Mouse (Mus musculus) kidney, adult 2 months (tissue): ENCODE measurements around the gene Ptma. TPM values are rescaled to one million over a fixed set of nuclear protein-coding genes. Genes with fewer than 3 reads are reported as not detected.
"Not testable (repeated sequence)": the region's sequence is repeated elsewhere in the genome, so short reads cannot be mapped to it uniquely, and the experiment has no call there.

ENCODE experiments used
- DNase-seq: peaks from one replicate; pipeline ENCODE4 v3.0.0; 2021
- H3K27ac ChIP-seq: fragments of 200-500 bp; 2 replicates; pipeline ENCODE4 v1.5.1; 2012; ENCODE audit warnings: low read depth, low read length, control low read depth, inconsistent platforms; ENCODE audit not compliant: insufficient read depth
- H3K27me3 ChIP-seq: fragments of 200-500 bp; replicated peaks from 2 replicates; pipeline ENCODE4 v1.6.1; 2012; ENCODE audit warnings: mild to moderate bottlenecking, moderate library complexity, low read length, inconsistent platforms; ENCODE audit not compliant: control insufficient read depth, insufficient read depth
- H3K36me3 ChIP-seq: fragments of 200-500 bp; 2 replicates; pipeline ENCODE4 v1.6.1; 2012; ENCODE audit warnings: mild to moderate bottlenecking, moderate library complexity, low read length, inconsistent platforms; ENCODE audit not compliant: control insufficient read depth, insufficient read depth
- H3K4me1 ChIP-seq: fragments of 200-500 bp; 2 replicates; pipeline ENCODE4 v1.6.1; 2011; ENCODE audit warnings: low read length; ENCODE audit not compliant: control insufficient read depth, insufficient read depth
- H3K4me3 ChIP-seq: fragments of 200-500 bp; 2 replicates; pipeline ENCODE4 v1.5.1; 2011; ENCODE audit warnings: mild to moderate bottlenecking, low read depth, low read length, control low read depth; ENCODE audit not compliant: insufficient read depth
- CTCF ChIP-seq: fragments of 200-500 bp; conservative IDR thresholded peaks from 2 replicates; pipeline ENCODE4 v1.5.1; 2011; ENCODE audit warnings: low read depth, mild to moderate bottlenecking, control low read depth, low read length, moderate library complexity, mixed read lengths; ENCODE audit not compliant: insufficient read depth, insufficient read length
- POLR2A ChIP-seq: fragments of 200-500 bp; IDR thresholded peaks from one replicate; pipeline ENCODE4 v1.6.1; 2011; ENCODE audit warnings: low read depth, low read length, control low read depth
- WGBS: fragments of 180-500 bp; shearing (Covaris S2); methylation state at CpG from one replicate; pipeline ENCODE4 v1.1.7; 2018; 5-methylcytosine and 5-hydroxymethylcytosine counted together
- polyA plus RNA-seq: library from polyadenylated mRNA; depleted of rRNA; stranded (reverse); fragments of >200 nt; gene quantifications from 2 replicates; pipeline ENCODE4 v1.2.3, GENCODE M21; 2012

Gene Ptma
- polyA plus RNA-seq, 1 experiment: 651 TPM

DNA sequence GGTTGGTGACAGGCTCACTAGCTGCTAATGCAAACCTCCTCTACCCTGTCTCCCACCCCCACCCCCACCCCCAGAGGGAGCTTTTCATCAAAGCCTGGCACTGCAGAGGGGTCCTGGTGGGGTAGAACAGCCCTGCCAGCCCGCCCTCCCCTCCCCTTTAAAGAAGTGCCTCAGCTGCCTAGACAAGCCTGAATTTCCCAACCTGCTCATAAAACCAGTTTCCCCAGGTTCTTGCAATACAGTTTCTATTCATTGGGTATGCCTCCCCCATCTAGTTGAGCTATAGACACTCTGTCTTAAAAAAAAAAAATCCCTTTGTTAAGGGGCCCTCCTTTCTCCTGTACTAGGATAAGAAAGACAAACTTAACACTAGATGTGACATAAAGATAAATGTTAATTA lies 43.8 kb upstream of the Ptma start:
- no peak overlapping the region for H3K4me3 ChIP-seq
- no peak overlapping the region for H3K27ac ChIP-seq
- TF ChIP-seq CTCF: no peak
- TF ChIP-seq POLR2A: no peak
- H3K27me3 ChIP-seq: no peaks in the 10 kb centered on the region
- DNase-seq: no peak
- 0 out of 2 replicates have a peak, but pooled peaks cover 3% of the 10 kb centered on the region for H3K4me1 ChIP-seq
- 83% methylated on average over 1 of the region's 1 CpGs for WGBS
- no peaks in the 10 kb centered on the region for H3K36me3 ChIP-seq

- Histone ChIP-seq H3K27me3 (no peaks in the 10 kb centered on the region), H3K4me3 (no peak overlapping the region), H3K36me3 (no peaks in the 10 kb centered on the region), H3K27ac (no peak overlapping the region), H3K4me1 (peaks cover 12% of the 10 kb centered on the region)
- no peak for DNase-seq
- 100% methylated on average over 1 of the region's 1 CpGs for WGBS
- no peak for TF ChIP-seq POLR2A
- TF ChIP-seq CTCF: no peak
These were observed 41.2 kb upstream of the Ptma start for GRCm38 (mm10) chr1:86485346-86485745.

- not testable (repeated sequence) for H3K36me3 ChIP-seq, DNase-seq, H3K27ac ChIP-seq, H3K27me3 ChIP-seq, H3K4me3 ChIP-seq
- peaks cover 15% of the 10 kb centered on the region for H3K4me1 ChIP-seq
- 94% methylated on average over 6 of the region's 6 CpGs for WGBS
These were observed 40.7 kb upstream of the Ptma start for GRCm38 (mm10) chr1:86485858-86486257.

DNA sequence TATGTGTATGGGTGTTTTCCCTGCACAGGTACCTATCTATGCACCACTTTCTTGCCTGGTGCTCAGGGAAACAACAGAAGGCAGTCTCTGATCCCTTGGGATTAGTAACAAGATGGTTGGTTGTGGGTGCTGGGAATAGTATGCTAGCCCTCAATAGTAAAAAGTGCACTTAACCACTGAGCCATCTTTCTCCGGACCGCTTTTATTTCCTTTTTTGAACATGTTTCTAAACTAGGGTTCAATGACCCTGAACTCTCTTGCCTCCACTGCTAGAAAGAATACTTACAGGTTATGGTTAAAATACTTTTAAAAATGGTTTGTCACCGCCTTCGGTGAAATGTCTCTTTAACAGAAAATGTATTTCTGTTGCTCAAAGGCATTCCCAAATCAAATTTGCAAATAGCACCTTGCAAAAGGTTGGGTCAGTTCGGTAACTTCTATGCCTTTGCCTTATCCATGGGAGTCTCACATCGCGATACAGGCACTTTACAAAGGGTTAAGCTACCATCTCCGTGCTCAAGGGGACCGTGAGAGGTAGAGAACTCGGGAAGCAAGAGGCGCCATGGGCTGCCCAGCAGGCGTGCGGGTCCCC lies 39.7 kb upstream of the Ptma start:
- no peaks in the 10 kb centered on the region for H3K27me3 ChIP-seq
- WGBS: 6% methylated on average over 13 of the region's 13 CpGs
- H3K36me3 ChIP-seq: no peaks in the 10 kb centered on the region
- peaks cover 20% of the 10 kb centered on the region for H3K4me1 ChIP-seq
- no peak for TF ChIP-seq POLR2A
- TF ChIP-seq CTCF: no peak
- no peak for DNase-seq
- H3K27ac ChIP-seq: peak overlapping the region; percentile 97
- peak overlapping the region; percentile 88 for H3K4me3 ChIP-seq

DNA sequence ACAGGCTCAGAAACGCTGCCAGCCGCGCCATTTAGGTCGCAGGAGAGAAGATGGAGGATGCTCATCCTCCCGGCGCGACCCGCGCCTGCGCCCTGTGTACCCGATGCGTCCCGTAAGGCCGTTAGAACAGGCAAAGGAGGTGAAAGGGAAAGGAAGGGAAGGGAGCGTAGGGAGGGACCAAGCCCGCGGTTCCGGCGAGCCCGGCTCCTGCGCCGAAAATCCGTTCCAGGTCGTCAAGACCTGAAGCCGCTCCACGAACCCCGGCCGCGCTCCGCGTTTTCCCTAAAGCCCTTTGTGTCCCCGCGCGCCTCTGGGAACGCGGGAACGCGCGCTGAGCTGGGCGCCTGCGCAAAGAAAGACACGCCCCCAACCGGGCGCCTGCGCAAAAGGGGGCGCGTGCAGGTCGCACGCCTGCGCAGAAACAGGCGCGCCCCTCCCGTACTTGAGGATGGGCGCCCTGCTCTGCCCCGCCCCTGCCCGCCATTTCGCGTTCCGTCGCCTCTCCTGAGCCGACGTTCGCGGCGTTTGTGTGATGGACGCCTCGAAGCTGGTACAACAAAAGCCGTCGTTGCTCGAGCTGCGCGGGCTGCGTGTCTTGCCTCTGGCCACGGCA lies 39.1 kb upstream of the Ptma start:
- TF ChIP-seq POLR2A (peak; percentile 96), CTCF (no peak)
- Histone ChIP-seq H3K27ac (peak overlapping the region; percentile 99), H3K4me3 (peak overlapping the region; percentile 88), H3K36me3 (no peaks in the 10 kb centered on the region), H3K27me3 (no peaks in the 10 kb centered on the region), H3K4me1 (peaks cover 26% of the 10 kb centered on the region)
- DNase-seq: peak; percentile 99
- under 1% methylated on average over 74 of the region's 74 CpGs for WGBS

DNA sequence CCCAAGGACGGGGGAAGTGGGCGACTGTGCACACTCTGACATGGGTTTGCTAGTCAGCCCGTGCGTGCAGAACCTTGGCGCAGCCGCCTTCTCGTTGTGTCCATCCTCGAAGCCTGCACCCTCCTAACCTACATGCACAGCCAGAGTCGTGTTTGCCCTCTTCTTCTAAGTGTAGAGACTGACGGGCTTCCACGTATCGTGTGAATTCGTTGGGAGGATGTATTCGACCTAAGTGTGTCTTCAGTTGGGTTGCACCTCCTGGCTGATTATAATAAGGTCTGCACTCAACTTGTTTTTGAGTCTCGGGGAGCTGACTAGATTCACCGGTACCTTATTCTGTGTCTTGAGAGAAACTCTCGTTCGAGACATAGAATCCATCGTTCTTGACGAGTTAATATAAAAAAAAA lies 38.6 kb upstream of the Ptma start:
- H3K27ac ChIP-seq: peak overlapping the region; percentile 99
- 3% methylated on average over 20 of the region's 20 CpGs for WGBS
- TF ChIP-seq POLR2A (no peak), CTCF (no peak)
- H3K36me3 ChIP-seq: no peaks in the 10 kb centered on the region
- H3K4me1 ChIP-seq: peaks cover 30% of the 10 kb centered on the region
- H3K4me3 ChIP-seq: peak overlapping the region; percentile 76
- DNase-seq: no peak
- H3K27me3 ChIP-seq: no peaks in the 10 kb centered on the region

DNA sequence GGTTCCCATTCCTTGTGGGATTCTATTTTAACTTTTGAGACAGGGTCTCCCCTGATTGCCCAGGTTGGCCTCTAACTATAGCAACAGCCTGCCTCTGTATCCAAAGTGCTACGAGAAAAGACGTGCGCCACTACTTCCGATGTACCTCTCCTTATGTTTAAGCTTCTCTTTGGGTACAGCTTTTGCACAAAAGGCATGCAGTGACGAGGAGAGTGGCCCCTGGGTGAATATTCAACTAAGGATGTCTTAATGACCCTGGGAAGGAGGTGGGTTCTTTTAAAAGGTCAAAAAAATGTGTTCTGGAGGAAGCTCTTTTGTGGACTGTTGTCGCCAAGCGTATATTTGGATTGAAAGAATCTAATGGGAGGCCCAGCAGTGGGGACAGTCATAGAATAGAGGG lies 38.2 kb upstream of the Ptma start:
- no peak for TF ChIP-seq CTCF
- peak; percentile 16 for TF ChIP-seq POLR2A
- H3K27me3 ChIP-seq: no peaks in the 10 kb centered on the region
- H3K4me1 ChIP-seq: peaks cover 30% of the 10 kb centered on the region
- peak; percentile 83 for DNase-seq
- peak overlapping the region; percentile 51 for H3K4me3 ChIP-seq
- no peaks in the 10 kb centered on the region for H3K36me3 ChIP-seq
- WGBS: 19% methylated on average over 7 of the region's 7 CpGs
- peak overlapping the region; percentile 99 for H3K27ac ChIP-seq
